Mouse (Mus musculus) right cerebral cortex, postnatal 25 days (tissue): Measurements from ENCODE around the gene Rbm12.
"Not testable (repeated sequence)": the region's sequence is repeated elsewhere in the genome, so short reads cannot be mapped to it uniquely, and the experiment has no call there.

ENCODE experiments used
- DNase-seq: peaks from one replicate; pipeline ENCODE4 v3.0.0; 2022

The Rbm12 gene

DNA sequence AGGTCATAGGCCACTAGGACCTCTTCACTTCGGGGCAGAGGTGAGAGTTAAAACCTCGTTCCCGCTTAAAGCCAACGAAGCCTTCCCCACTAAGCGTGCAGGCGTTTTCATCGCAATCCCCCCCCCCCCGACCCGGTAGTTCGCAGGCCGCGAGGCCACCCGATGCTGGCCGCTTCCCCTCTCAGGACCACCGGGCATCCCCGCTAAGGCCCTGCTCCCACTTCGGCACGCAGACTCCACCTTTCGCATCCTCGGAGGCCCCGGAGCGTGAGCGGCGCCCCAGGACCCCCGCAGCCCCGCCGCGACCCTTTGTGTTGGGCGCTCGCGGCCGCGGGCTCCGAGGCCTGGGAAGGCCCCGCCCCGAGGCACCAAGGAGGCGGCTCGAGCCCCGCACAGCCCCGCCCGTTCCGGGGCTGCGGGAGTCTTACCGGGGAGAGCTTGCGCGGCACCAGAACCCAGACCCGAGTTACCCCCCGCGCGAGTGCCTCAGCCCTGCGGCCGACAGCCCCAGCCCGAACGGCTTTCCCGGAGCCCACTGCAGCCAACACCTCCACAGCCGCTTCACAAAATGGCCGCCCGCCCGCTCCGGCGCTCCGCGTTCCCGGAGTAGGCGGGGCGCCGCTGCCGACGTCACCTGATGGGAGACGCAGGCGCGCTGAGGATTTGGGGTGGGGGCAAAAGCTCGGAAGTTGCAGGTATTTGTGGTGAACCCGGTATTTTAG, at the start of gene Rbm12, which contains the start of gene Cpne1:
Rbm12 (minus strand) TSS at position 621 of the 722 bp plus-strand sequence.
Cpne1 (minus strand) TSS at position 608 of the 722 bp plus-strand sequence.
- DNase-seq = peak; percentile 93

GRCm38 (mm10) chr2:156151538-156151937, 39.8 kb upstream of the Rbm12 start:
- DNase-seq = no peak

DNA sequence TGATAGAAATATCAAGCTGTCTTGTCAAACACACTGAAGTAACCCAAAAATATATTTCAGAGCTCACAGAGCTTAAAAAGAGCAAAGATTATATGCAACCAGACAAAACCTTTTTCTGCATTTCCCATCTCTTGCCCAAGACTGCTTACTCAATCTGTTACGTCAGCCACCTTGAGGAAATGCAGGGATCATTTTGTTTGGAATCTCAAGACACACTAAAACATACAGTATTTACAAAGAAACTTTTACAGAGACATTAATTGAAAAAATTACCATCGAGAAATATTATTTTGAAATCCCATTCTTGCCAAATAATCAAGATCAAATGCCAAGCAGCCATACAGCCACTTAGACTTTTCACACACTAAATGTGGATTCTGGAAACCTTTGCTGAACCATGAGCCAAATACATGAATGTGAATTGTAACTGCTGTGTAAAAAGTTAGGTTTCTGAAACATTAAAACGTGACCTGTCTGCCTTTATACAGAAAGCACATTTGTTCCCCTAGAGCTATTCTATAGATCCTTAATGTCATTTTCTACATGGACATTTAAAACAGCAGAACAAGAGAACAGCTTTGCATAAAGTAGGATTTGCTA, 35.6 kb upstream of the Rbm12 start:
- DNase-seq = no peak

DNA sequence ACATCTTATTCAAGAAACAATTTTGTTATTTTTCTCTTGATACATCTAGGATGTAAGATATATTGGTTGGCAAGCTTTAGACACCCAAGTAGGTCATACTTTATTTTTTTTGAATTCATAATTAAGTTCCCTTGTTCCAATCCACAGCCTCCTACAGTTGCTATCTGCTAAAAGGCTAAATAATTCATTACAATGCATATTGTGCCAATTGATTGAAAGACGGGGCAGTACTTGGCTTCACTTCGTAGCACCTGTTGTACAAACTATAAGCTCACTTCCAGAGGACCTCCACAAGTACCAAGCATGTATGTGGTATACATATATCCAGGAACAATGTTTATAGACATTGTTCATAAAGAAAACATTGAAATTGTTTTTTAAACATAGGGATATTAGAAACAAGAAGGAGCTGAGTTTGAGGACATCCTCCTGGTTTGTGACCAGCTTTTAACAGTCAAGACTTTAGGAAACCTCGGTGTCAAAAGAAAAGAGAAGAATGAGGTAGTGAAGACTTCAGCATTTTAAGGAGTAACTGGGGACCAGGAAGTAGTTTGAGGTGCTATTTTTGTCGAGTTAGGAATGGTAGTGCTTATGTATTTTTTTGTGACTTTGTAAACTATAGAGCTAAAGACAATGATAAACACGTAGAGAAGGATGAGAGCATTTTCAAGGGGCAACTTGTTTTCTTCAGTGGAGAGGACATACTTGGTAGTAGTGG, 34.7 kb upstream of the Rbm12 start:
- no peak for DNase-seq

DNA sequence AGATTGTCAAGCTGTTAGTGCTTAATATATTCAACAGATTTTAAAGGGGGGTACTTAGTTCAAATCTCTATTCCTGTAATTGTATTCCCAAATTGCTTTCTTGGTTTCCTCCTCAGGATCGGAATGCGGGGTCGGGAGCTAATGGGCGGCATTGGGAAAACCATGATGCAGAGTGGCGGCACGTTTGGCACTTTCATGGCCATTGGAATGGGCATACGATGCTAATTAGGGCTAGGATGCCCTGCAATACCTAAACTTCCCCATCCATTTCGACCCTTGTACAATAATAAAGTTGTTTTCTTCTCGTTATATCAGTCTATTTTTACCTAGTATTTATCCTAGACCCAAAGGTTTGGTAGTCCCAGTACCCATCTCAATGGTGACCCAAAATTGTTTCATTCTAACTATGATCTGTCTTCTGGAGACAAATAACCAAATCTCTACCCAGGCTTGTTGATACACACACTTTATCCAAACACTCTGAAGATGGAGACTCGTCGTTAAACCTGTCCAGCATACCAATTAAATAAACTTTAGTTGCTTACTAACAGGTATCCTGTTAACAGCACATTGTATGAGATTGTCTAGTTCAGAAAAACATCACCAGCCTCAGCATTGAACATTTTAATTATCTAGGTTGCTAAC, 33.8 kb upstream of the Rbm12 start:
- DNase-seq = no peak

GRCm38 (mm10) chr2:156143953-156144724, 32.4 kb upstream of the Rbm12 start, which contains the start of the genes Romo1 and Nfs1:
Romo1 (plus strand) TSS chr2:156144039.
Nfs1 (minus strand) TSS chr2:156144186.
- peak; percentile 93 for DNase-seq

DNA sequence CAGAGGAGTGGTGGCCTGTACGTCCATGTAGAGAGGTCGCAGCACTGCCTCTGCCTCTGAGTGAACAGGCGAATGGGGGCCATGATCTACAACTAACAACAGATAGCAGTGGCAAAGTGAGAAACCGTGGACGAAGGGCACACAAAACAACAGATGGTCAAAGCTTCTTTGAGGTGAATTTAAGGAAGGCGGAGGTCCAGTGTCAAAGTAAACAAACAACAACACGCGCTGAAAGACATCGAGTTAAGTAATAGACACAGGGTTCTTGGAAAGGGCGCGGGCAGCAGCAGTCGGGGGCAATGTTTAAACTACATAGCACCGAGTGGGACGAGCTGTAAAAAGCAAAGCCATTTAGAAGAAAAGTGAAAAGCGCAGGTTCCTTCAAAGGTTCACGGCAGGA, 31.6 kb upstream of the Rbm12 start:
- DNase-seq = no peak

DNA sequence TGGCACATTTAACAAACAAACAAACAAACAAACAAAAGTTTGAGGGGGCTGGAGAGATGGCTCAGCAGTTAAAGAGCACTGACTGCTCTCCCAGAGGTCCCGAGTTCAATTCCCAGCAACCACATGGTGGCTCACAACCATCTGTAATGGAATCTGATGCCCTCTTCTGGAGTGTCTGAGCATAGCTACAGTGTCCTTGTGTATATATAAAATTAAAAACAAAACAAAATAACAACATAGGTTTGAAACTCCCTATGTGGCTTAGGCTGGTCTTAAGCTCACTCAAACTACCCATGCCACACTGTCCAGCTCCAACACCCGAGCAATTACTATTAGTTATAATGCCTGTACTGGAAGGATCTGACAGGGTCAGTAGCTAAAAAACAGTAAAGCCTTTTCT, 31.0 kb upstream of the Rbm12 start:
- DNase-seq = no peak

- no peak for DNase-seq
Observed at GRCm38 (mm10) chr2:156135695-156136094, 23.9 kb upstream of the Rbm12 start.

- no peak for DNase-seq
Observed at GRCm38 (mm10) chr2:156134161-156134560, 22.4 kb upstream of the Rbm12 start.

- DNase-seq = no peak
Observed at GRCm38 (mm10) chr2:156126992-156127391, 15.2 kb upstream of the Rbm12 start, which contains the start of gene Gm28036. Gm28036 (minus strand) TSS chr2:156127092.

GRCm38 (mm10) chr2:156123731-156124130, 12.0 kb upstream of the Rbm12 start:
- no peak for DNase-seq

DNA sequence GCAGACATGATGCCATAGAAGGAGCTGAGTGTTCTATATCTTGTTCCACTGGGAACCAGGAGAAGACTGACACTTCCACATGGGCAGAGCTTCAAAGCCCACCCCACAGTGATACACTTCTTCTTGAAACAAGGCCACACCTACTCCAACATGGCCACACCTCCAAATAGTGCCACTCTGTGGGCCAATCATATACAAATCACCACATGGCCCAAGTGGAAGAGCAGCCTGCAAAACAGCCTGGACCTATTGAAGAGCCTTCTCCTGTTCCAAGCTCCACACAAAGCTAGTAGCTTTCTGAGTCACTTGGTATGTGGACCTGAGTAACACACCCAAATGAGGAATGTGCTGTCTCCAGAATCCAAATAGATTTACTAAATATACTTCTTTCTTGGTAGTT, 7.8 kb upstream of the Rbm12 start:
- DNase-seq = no peak

DNA sequence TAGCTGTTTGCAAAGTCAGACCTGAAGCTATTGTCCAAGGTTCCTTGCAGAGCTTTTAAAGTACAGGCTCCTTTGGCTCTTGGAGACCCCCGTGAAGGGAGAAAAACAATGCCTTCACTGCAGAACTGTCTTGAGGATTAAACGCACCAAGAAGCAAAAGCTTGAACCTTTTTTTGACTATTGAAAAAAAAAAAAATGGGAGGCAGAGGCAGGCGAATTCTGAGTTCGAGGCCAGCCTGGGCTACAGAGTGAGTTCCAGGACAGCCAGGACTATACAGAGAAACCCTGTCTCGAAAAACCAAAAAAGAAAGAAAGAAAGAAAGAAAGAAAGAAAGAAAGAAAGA, 274 bp upstream of the Rbm12 start:
- DNase-seq = not testable (repeated sequence)

DNA sequence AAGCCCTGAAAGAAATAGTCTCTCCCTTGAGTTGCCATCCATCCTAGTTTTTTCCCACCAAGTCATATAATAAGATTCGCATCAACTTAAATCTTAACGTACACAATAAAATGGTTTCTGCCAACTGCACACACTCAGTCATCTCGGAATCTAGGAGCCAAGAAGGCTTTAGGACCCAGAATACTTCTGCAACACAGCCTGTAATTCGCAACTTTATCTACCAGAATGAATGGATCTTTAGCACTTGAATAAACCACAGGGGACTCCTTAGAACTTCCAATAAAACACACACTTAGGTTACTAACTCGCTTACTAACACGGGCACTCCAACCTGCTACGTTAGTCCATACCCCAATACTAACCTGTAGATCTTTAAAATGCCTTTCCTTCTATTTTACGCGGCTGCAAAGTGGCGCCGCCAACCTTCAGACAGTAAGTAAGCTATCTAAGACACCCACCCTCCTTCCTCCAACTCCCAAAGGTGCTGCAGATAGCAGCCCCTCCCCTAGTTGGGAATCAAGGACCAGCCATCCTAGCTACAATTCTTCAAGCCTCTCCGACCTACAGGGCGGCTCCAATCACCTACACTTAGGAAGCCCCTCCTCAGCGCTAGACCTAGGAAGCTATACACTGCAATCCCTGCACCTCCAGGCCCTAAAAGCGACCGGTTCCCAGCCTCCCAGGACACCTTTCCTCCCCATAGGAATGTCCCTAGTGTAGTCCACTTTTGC, 986 bp downstream of the Rbm12 start:
- DNase-seq = peak; percentile 22

DNA sequence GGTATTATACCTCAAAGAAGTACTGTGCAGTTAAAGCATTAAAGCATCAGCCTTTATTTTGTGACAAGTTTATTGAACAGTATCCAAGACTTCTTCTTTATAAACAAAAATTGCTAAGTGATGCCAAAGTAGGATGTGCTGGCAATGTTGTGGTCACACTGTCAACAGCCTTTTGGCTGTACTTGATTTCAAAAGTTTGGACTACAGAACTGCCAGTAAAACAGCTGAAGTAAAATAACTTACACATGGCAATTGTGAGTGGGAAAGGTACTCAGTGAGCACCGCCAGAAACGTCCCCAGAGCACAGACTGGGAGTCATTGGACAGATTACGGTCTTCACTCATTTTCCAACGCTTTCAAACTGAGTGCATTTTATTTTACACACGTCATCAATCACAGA, 19.9 kb downstream of the Rbm12 start:
- DNase-seq = no peak

DNA sequence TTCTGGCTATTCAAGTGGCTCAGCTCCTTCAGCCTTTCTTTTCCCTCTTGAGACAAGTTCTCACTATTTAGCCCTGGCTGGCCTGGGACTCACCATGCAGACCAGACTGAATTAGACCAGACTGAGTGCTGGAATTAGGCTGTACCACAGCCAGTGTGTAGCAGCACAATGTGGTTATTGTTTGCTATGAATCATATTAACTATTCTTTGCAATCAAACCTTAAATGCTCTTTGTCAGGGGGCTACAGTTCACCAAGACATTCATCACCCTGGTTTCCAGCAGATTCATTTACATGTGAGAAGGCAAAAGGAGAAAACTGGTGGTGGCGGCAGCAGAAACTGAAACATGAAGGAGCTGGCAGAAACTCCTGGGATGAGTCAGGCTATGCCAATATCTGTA, 22.0 kb downstream of the Rbm12 start:
- no peak for DNase-seq

DNA sequence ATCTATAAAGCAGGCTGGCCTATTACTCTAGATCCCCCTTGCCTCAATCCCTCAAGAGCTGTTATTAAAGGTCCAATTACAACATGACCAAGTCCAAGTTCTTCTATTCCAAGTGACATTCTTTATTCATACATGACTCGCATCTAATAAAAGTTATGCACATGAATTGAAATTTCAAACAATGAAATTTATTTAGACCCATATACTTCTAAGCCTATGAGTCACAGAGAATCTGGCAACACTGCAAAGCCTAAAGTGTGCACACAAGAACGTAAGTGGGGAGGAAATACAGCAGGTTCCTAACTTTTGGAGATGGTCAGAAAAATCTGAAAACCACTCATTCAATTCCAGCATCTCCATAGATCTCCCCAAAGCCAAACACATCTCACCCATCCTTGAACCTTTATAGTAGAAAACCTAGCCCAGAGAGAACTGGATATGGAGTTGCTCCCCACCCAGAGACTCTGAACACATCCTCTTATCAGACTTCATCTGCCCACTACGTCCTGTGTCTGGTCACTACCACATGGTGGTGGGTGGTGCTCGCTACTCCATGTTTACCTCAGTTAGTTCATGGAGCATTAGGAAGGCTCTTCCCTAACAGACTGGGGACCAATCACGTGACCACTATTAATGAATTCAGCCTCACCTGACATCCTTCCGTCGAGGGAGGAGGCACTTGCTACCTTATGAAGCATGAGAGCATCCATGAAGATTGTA, 24.2 kb downstream of the Rbm12 start:
- no peak for DNase-seq

DNA sequence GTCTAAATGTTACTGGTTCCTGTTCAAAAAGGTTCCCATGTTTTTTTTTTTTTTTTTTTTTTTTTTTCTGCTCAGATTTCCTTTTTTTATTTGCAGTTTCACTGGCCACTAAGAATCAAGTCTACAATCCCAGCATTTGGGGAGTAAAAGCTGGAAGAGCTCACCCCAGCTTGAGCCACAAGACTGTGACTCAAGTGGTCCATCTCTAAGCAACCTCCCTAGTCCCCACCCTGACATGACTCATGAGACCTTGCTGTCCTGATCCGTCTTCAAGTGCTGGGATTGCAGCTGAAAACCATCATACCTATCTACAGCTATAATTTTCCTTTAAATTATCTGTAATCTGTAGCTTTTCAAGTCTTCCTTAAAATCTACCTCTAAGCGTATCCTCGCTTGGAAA, 27.2 kb downstream of the Rbm12 start:
- DNase-seq = no peak

DNA sequence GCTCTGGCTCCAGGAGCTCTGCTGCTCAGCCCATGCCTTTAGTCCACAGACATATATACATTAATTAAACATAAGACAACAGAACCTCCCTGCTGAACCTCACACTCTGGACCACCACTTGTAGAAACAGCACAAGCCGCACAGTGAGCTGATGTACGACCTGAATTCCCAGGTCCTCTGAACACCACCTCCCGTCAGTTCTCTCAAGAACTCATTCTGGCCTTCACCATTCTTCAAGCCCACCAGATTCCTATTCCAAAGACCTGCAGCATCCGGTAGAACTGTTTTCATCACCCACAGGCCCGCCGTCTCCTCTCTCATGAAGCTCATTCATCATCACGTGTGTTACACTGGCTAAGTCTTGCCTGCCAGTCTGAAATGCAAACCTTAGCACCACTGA, 31.4 kb downstream of the Rbm12 start:
- no peak for DNase-seq

GRCm38 (mm10) chr2:156079674-156080073, 32.1 kb downstream of the Rbm12 start:
- no peak for DNase-seq
